Mouse (Mus musculus) small intestine, adult 2 months (tissue): ENCODE results near the gene Xcr1.

Experiments
- CTCF ChIP-seq: fragments of 200-500 bp; IDR thresholded peaks from 2 replicates; pipeline ENCODE4 v1.5.1; 2012; ENCODE audit warnings: low read depth, mild to moderate bottlenecking, control low read depth, inconsistent platforms, low read length, moderate library complexity, mixed read lengths; ENCODE audit not compliant: insufficient replicate concordance, insufficient read length; ENCODE audit errors: extremely low read depth
- POLR2A ChIP-seq: fragments of 200-500 bp; IDR thresholded peaks from 2 replicates; pipeline ENCODE4 v1.6.1; 2012; ENCODE audit warnings: low read depth, mild to moderate bottlenecking, control low read depth, inconsistent platforms, low read length, moderate library complexity

- no peak for TF ChIP-seq CTCF
- no peak for TF ChIP-seq POLR2A
Measured at GRCm38 (mm10) chr9:123811831-123812230, 50.0 kb downstream of the Xcr1 start.
